Mouse (Mus musculus) C2C12 (cell line): Measurements from ENCODE around the gene Uts2b.
"Not testable (repeated sequence)": the region's sequence is repeated elsewhere in the genome, so short reads cannot be mapped to it uniquely, and the experiment has no call there.

Experiments
- CEBPB ChIP-seq: IDR thresholded peaks from one replicate; pipeline ENCODE4 v1.6.1; 2011; ENCODE audit warnings: low read depth, mild to moderate bottlenecking, control low read depth, moderate library complexity
- CTCF ChIP-seq: IDR thresholded peaks from one replicate; pipeline ENCODE4 v1.5.1; 2011; ENCODE audit not compliant: control insufficient read depth, insufficient read depth, insufficient read length
- FOSL1 ChIP-seq: IDR thresholded peaks from one replicate; pipeline ENCODE4 v1.8.0; 2011; ENCODE audit warnings: mild to moderate bottlenecking, low read length; ENCODE audit not compliant: poor library complexity, insufficient read depth, severe bottlenecking
- MAX ChIP-seq: IDR thresholded peaks from one replicate; pipeline ENCODE4 v1.6.1; 2011; ENCODE audit warnings: mild to moderate bottlenecking, control low read depth
- MYOD1 ChIP-seq: IDR thresholded peaks from one replicate; pipeline ENCODE4 v1.6.1; 2011; ENCODE audit warnings: low read depth; ENCODE audit not compliant: control insufficient read depth, insufficient read length
- MYOG ChIP-seq: IDR thresholded peaks from one replicate; pipeline ENCODE4 v1.6.1; 2011; ENCODE audit not compliant: control insufficient read depth, insufficient read length; ENCODE audit errors: extremely low read depth
- USF1 ChIP-seq: IDR thresholded peaks from one replicate; pipeline ENCODE4 v1.6.1; 2011; ENCODE audit warnings: low read depth, mild to moderate bottlenecking, control low read depth, moderate library complexity

- TF ChIP-seq CTCF, CEBPB, MYOD1, MYOG, FOSL1, MAX, USF1: not testable (repeated sequence)
Measured at GRCm38 (mm10) chr16:27307189-27307588, 62.9 kb downstream of the Uts2b start, which contains the start of gene Ostn.
